Mouse (Mus musculus) bone marrow, adult 2 months (tissue): ENCODE results near the gene Serpinb1c.

Experiments used
- CTCF ChIP-seq: fragments of 200-500 bp; IDR thresholded peaks from 2 replicates; pipeline ENCODE4 v1.5.1; 2011; ENCODE audit warnings: low read length, control low read depth; ENCODE audit not compliant: control insufficient read depth, insufficient read depth
- POLR2A ChIP-seq: fragments of 200-500 bp; IDR thresholded peaks from 2 replicates; pipeline ENCODE4 v1.6.1; 2011; ENCODE audit warnings: low read depth, mild to moderate bottlenecking, control low read depth, low read length, borderline replicate concordance; ENCODE audit not compliant: control insufficient read depth

- TF ChIP-seq POLR2A (no peak), CTCF (no peak)
Observed at GRCm38 (mm10) chr13:32884755-32885154, 13.3 kb downstream of the Serpinb1c start.
